Mouse (Mus musculus): ENCODE results near the gene Olfr768. TPM values are rescaled to one million over a fixed set of nuclear protein-coding genes. Genes with fewer than 3 reads are reported as not detected.
"Not testable (repeated sequence)": the region's sequence is repeated elsewhere in the genome, so short reads cannot be mapped to it uniquely, and the experiment has no call there.

The Olfr768 gene
- polyA plus RNA-seq (2016; fragmentation: Nextera tagmentation; extraction: Ambion mirVana) = not detected in 2 replicates

GRCm38 (mm10) chr10:129099275-129099674 is at the start of gene Olfr768:
Gene Olfr768, minus strand, starts transcription at chr10:129099375.
- no peak within 1 kb of the TSS for H3K4me3 ChIP-seq
- no peaks in the 10 kb centered on the region for H3K9me3 ChIP-seq (replicated peaks)
- no peak within 1 kb of the TSS for H3K4me2 ChIP-seq (replicated peaks)
- WGBS = 78% methylated on average over 1 of the region's 1 CpGs
- no peaks in the 10 kb centered on the region for H3K27me3 ChIP-seq
- ATAC-seq (ENCODE audit: low FRiP score) = no peak
- H3K27ac ChIP-seq = no peak within 1 kb of the TSS
- no peaks in the 10 kb centered on the region for H3K36me3 ChIP-seq
- H3K4me1 ChIP-seq = no peaks in the 10 kb centered on the region
- H3K9ac ChIP-seq = no peak within 1 kb of the TSS

- no peaks in the 10 kb centered on the region for H3K36me3 ChIP-seq
- H3K9me3 ChIP-seq (replicated peaks) = no peaks in the 10 kb centered on the region
- no peak within 1 kb of the TSS for H3K27ac ChIP-seq
- no peaks in the 10 kb centered on the region for H3K27me3 ChIP-seq
- no peak within 1 kb of the TSS for H3K4me3 ChIP-seq
- no peak within 1 kb of the TSS for H3K4me2 ChIP-seq (replicated peaks)
- 93% methylated on average over 2 of the region's 2 CpGs for WGBS
- no peak within 1 kb of the TSS for H3K9ac ChIP-seq
- H3K4me1 ChIP-seq = no peaks in the 10 kb centered on the region
- ATAC-seq (ENCODE audit: low FRiP score) = no peak
These were observed 39.7 kb upstream of the Olfr768 start, which contains the start of gene Olfr770 for GRCm38 (mm10) chr10:129138898-129139297. Gene Olfr770, minus strand, starts transcription at chr10:129138998.

- Histone ChIP-seq H3K36me3 (no peaks in the 10 kb centered on the region), H3K4me3 (no peak within 1 kb of the TSS), H3K4me1 (no peaks in the 10 kb centered on the region), H3K9me3 (replicated peaks) (no peaks in the 10 kb centered on the region), H3K27me3 (no peaks in the 10 kb centered on the region), H3K4me2 (replicated peaks) (no peak within 1 kb of the TSS), H3K27ac (no peak within 1 kb of the TSS), H3K9ac (no peak within 1 kb of the TSS)
- ATAC-seq (ENCODE audit: low FRiP score) = no peak
- WGBS = 86% methylated on average over 2 of the region's 2 CpGs
These were observed 18.6 kb upstream of the Olfr768 start, which contains the start of gene Olfr769 for GRCm38 (mm10) chr10:129117761-129118160. Gene Olfr769, minus strand, starts transcription at chr10:129117861.

GRCm38 (mm10) chr10:129115146-129115545 is 16.0 kb upstream of the Olfr768 start:
- no peak overlapping the region for H3K4me3 ChIP-seq
- no peak overlapping the region for H3K4me2 ChIP-seq (replicated peaks)
- no peaks in the 10 kb centered on the region for H3K9me3 ChIP-seq (replicated peaks)
- H3K27ac ChIP-seq = no peak overlapping the region
- no peaks in the 10 kb centered on the region for H3K36me3 ChIP-seq
- WGBS = 92% methylated on average over 3 of the region's 3 CpGs
- no peaks in the 10 kb centered on the region for H3K27me3 ChIP-seq
- no peak overlapping the region for H3K9ac ChIP-seq
- H3K4me1 ChIP-seq = no peaks in the 10 kb centered on the region
- no peak for ATAC-seq (ENCODE audit: low FRiP score)

- Histone ChIP-seq H3K4me1 (no peaks in the 10 kb centered on the region), H3K36me3 (no peaks in the 10 kb centered on the region), H3K4me3 (no peak overlapping the region), H3K27me3 (no peaks in the 10 kb centered on the region), H3K27ac (no peak overlapping the region), H3K9ac (no peak overlapping the region), H3K4me2 (replicated peaks) (no peak overlapping the region), H3K9me3 (replicated peaks) (no peaks in the 10 kb centered on the region)
- ATAC-seq (ENCODE audit: low FRiP score) = no peak
- 38% methylated on average over 3 of the region's 3 CpGs for WGBS
These were observed 2.1 kb upstream of the Olfr768 start for GRCm38 (mm10) chr10:129101231-129101630.

- not testable (repeated sequence) for H3K4me1 ChIP-seq; H3K9ac ChIP-seq; H3K4me2 ChIP-seq (replicated peaks); H3K36me3 ChIP-seq; H3K4me3 ChIP-seq; ATAC-seq (ENCODE audit: low FRiP score); H3K27me3 ChIP-seq; H3K27ac ChIP-seq; H3K9me3 ChIP-seq (replicated peaks)
These were observed 16.4 kb downstream of the Olfr768 start, which contains the start of gene Olfr767 for GRCm38 (mm10) chr10:129082810-129083209. Gene Olfr767, minus strand, starts transcription at chr10:129082910.

- H3K36me3 ChIP-seq = no peaks in the 10 kb centered on the region
- no peak within 1 kb of the TSS for H3K4me3 ChIP-seq
- H3K9me3 ChIP-seq (replicated peaks) = no peaks in the 10 kb centered on the region
- 85% methylated on average over 2 of the region's 2 CpGs for WGBS
- H3K27me3 ChIP-seq = no peaks in the 10 kb centered on the region
- H3K4me2 ChIP-seq (replicated peaks) = no peak within 1 kb of the TSS
- no peak within 1 kb of the TSS for H3K27ac ChIP-seq
- H3K9ac ChIP-seq = no peak within 1 kb of the TSS
- ATAC-seq (ENCODE audit: low FRiP score) = no peak
- no peaks in the 10 kb centered on the region for H3K4me1 ChIP-seq
These were observed 30.3 kb downstream of the Olfr768 start, which contains the start of gene Olfr766-ps1 for GRCm38 (mm10) chr10:129068877-129069276. Gene Olfr766-ps1, minus strand, starts transcription at chr10:129068977.

- ATAC-seq (ENCODE audit: low FRiP score); H3K27ac ChIP-seq; H3K36me3 ChIP-seq; H3K27me3 ChIP-seq; H3K9me3 ChIP-seq (replicated peaks); H3K4me1 ChIP-seq; H3K4me3 ChIP-seq; H3K9ac ChIP-seq; H3K4me2 ChIP-seq (replicated peaks): not testable (repeated sequence)
These were observed 49.3 kb downstream of the Olfr768 start, which contains the start of gene Olfr765 for GRCm38 (mm10) chr10:129049898-129050297. Gene Olfr765, minus strand, starts transcription at chr10:129049998.

Other genes starting within 250 kb of the Olfr768 start
- 10.7 and 11.5 TPM in 2 replicates for gene Gdf11, start 207.7 kb downstream of the Olfr768 start, polyA plus RNA-seq (2016; fragmentation: Nextera tagmentation; extraction: Ambion mirVana)
- gene Cd63, start 198.4 kb downstream of the Olfr768 start, polyA plus RNA-seq (2016; fragmentation: Nextera tagmentation; extraction: Ambion mirVana) = 258 and 273 TPM in 2 replicates
- 11.3 and 15.7 TPM in 2 replicates for gene Rdh5, start 176.5 kb downstream of the Olfr768 start, polyA plus RNA-seq (2016; fragmentation: Nextera tagmentation; extraction: Ambion mirVana)
- gene Bloc1s1, start 175.3 kb downstream of the Olfr768 start, polyA plus RNA-seq (2016; fragmentation: Nextera tagmentation; extraction: Ambion mirVana) = 210 and 235 TPM in 2 replicates
- 3.6 and 4.4 TPM in 2 replicates for gene Itga7, start 165.6 kb downstream of the Olfr768 start, polyA plus RNA-seq (2016; fragmentation: Nextera tagmentation; extraction: Ambion mirVana)
- not detected in 2 replicates for gene Mettl7b, start 138.4 kb downstream of the Olfr768 start, polyA plus RNA-seq (2016; fragmentation: Nextera tagmentation; extraction: Ambion mirVana)
- gene Olfr9, start 109.9 kb downstream of the Olfr768 start, polyA plus RNA-seq (2016; fragmentation: Nextera tagmentation; extraction: Ambion mirVana) = not detected in 2 replicates
- gene Olfr763, start 88.6 kb downstream of the Olfr768 start, polyA plus RNA-seq (2016; fragmentation: Nextera tagmentation; extraction: Ambion mirVana) = not detected in 2 replicates
- not detected in 2 replicates for gene Olfr764-ps1, start 59.5 kb downstream of the Olfr768 start, polyA plus RNA-seq (2016; fragmentation: Nextera tagmentation; extraction: Ambion mirVana)
- not detected in 2 replicates for gene Olfr765, start 49.4 kb downstream of the Olfr768 start, polyA plus RNA-seq (2016; fragmentation: Nextera tagmentation; extraction: Ambion mirVana)
- gene Olfr766-ps1, start 30.4 kb downstream of the Olfr768 start, polyA plus RNA-seq (2016; fragmentation: Nextera tagmentation; extraction: Ambion mirVana) = not detected in 2 replicates
- not detected in 2 replicates for gene Olfr767, start 16.5 kb downstream of the Olfr768 start, polyA plus RNA-seq (2016; fragmentation: Nextera tagmentation; extraction: Ambion mirVana)
- gene Olfr769, start 18.5 kb upstream of the Olfr768 start, polyA plus RNA-seq (2016; fragmentation: Nextera tagmentation; extraction: Ambion mirVana) = not detected in 2 replicates
- gene Olfr770, start 39.6 kb upstream of the Olfr768 start, polyA plus RNA-seq (2016; fragmentation: Nextera tagmentation; extraction: Ambion mirVana) = not detected in 2 replicates
- not detected in 2 replicates for gene Olfr771, start 65.4 kb upstream of the Olfr768 start, polyA plus RNA-seq (2016; fragmentation: Nextera tagmentation; extraction: Ambion mirVana)
- gene Olfr772, start 78.5 kb upstream of the Olfr768 start, polyA plus RNA-seq (2016; fragmentation: Nextera tagmentation; extraction: Ambion mirVana) = not detected in 2 replicates
- gene Olfr773, start 88.0 kb upstream of the Olfr768 start, polyA plus RNA-seq (2016; fragmentation: Nextera tagmentation; extraction: Ambion mirVana) = not detected in 2 replicates
- not detected in 2 replicates for gene Olfr774, start 136.8 kb upstream of the Olfr768 start, polyA plus RNA-seq (2016; fragmentation: Nextera tagmentation; extraction: Ambion mirVana)
- not detected in 2 replicates for gene Olfr775, start 149.0 kb upstream of the Olfr768 start, polyA plus RNA-seq (2016; fragmentation: Nextera tagmentation; extraction: Ambion mirVana)
- not detected in 2 replicates for gene Olfr776, start 159.8 kb upstream of the Olfr768 start, polyA plus RNA-seq (2016; fragmentation: Nextera tagmentation; extraction: Ambion mirVana)
- gene Olfr777, start 172.1 kb upstream of the Olfr768 start, polyA plus RNA-seq (2016; fragmentation: Nextera tagmentation; extraction: Ambion mirVana) = not detected in 2 replicates
- gene Olfr780, start 218.7 kb upstream of the Olfr768 start, polyA plus RNA-seq (2016; fragmentation: Nextera tagmentation; extraction: Ambion mirVana) = not detected in 2 replicates
- not detected in 2 replicates for gene Olfr781, start 229.5 kb upstream of the Olfr768 start, polyA plus RNA-seq (2016; fragmentation: Nextera tagmentation; extraction: Ambion mirVana)
- not detected in 2 replicates for gene Olfr782, start 249.5 kb upstream of the Olfr768 start, polyA plus RNA-seq (2016; fragmentation: Nextera tagmentation; extraction: Ambion mirVana)

Measured in hindbrain, embryonic 12.5 days (tissue).